Mouse (Mus musculus) megakaryocyte, embryonic 14.5 days (primary cell): Measurements from ENCODE around the gene Tubb4b.

Experiments used
- FLI1 ChIP-seq: IDR thresholded peaks from 2 replicates; pipeline ENCODE4 v1.6.1; 2012; ENCODE audit warnings: low read length, inconsistent platforms, mixed read lengths
- GATA1 ChIP-seq: IDR thresholded peaks from 3 replicates; pipeline ENCODE4 v1.6.1; 2012; ENCODE audit warnings: mixed read lengths, low read length, inconsistent platforms, borderline replicate concordance

DNA sequence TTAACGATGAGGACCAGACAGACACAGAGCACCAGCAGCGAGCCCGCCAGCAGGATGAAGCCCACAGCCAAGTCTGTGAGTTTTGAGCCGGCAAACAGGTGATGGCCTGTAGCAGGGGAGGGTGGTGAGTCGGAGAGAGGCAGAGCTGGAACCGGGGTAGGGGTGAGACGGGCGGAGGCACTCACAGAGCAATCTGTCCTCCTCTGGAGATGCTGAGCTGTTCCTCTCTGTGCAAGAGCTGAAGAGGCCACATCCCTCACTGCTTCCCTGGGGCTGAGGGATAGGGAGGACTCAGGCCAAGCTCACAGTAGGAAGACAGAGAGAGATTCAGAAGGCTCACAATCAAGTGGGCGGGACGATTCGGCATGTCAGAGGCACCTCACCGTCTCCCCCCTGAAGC is 6.5 kb upstream of the Tubb4b start:
- TF ChIP-seq GATA1: no peak
- no peak for TF ChIP-seq FLI1
